Mouse (Mus musculus): Measurements from ENCODE around the gene Gm20696.

GRCm38 (mm10) chr6:99575633-99576032, 91.0 kb downstream of the Gm20696 start:
- no peak for TF ChIP-seq POLR2A (IDR thresholded peaks at IDR 0.05; ENCODE audit: low read depth, low read length)
- TF ChIP-seq CTCF (conservative IDR thresholded peaks at IDR 0.05 in 1 of 2, IDR thresholded peaks at IDR 0.05 in 1 of 2; ENCODE audit: low read depth in 2 of 2, low read length in 2 of 2), result no peak
- TF ChIP-seq MEF2A (IDR thresholded peaks at IDR 0.05; ENCODE audit: borderline replicate concordance, low read depth, low read length), result no peak
- TF ChIP-seq EP300 (IDR thresholded peaks at IDR 0.05; ENCODE audit: low read length), result no peak
- TF ChIP-seq ETS1 (conservative IDR thresholded peaks at IDR 0.05; ENCODE audit: low read depth, low read length), result no peak
- TF ChIP-seq CHD2 (IDR thresholded peaks at IDR 0.05; ENCODE audit: low read length), result no peak
- TF ChIP-seq UBTF (IDR thresholded peaks at IDR 0.05; ENCODE audit: low read depth, low read length), result no peak
- TF ChIP-seq GABPA (IDR thresholded peaks at IDR 0.05; ENCODE audit: insufficient replicate concordance, low read depth, low read length), result no peak
- TF ChIP-seq ELF1 (IDR thresholded peaks at IDR 0.05; ENCODE audit: low read depth, low read length), result no peak
- no peak for TF ChIP-seq USF1 (IDR thresholded peaks at IDR 0.05; ENCODE audit: low read depth, low read length)
- no peak for TF ChIP-seq TBP (conservative IDR thresholded peaks at IDR 0.05; ENCODE audit: low read depth, low read length)
- TF ChIP-seq MAFK (IDR thresholded peaks at IDR 0.05; ENCODE audit: insufficient replicate concordance, low read length), result no peak
- TF ChIP-seq MAX (IDR thresholded peaks at IDR 0.05; ENCODE audit: low read length), result no peak
- no peak for TF ChIP-seq E2F4 (IDR thresholded peaks at IDR 0.05; ENCODE audit: insufficient replicate concordance, low read depth, low read length)
